Mouse (Mus musculus) bone marrow, adult 2 months (tissue): ENCODE measurements at regions not wholly inside any gene's neighbourhood (a gene's known extent, or its start where the extent isn't known, plus 50 kb on each side); places are given as distances from the start of the nearest gene placed in this dataset.

Experiments
- CTCF ChIP-seq: fragments of 200-500 bp; IDR thresholded peaks from 2 replicates; pipeline ENCODE4 v1.5.1; 2011; ENCODE audit warnings: low read length, control low read depth; ENCODE audit not compliant: control insufficient read depth, insufficient read depth
- POLR2A ChIP-seq: fragments of 200-500 bp; IDR thresholded peaks from 2 replicates; pipeline ENCODE4 v1.6.1; 2011; ENCODE audit warnings: low read depth, mild to moderate bottlenecking, control low read depth, low read length, borderline replicate concordance; ENCODE audit not compliant: control insufficient read depth

GRCm38 (mm10) chr12:71450680-71451463, 141.2 kb downstream of the Dact1 start:
- TF ChIP-seq CTCF (no peak), POLR2A (no peak)
